In genomic region chr11:54802621-54803020, GRCm38 (mm10) we compare ENCODE assay signal across 24 mouse cellular contexts. TPM values are rescaled to one million over a fixed set of nuclear protein-coding genes. Genes with fewer than 3 reads are reported as not detected.
A peak's percentile ranks its signal among the peaks of the same experiment; 100 is the strongest.
DNase-seq lines count a peak whose midpoint lies in the region; ATAC-seq and TF ChIP-seq lines count a peak whose summit lies in the region.
"Had no signal": no experiment of that assay in that cellular context is flagged by ENCODE, and none has a peak within 500 bp of the region (broad histone marks: within the 10 kb centered on the region; RNA-seq: fewer than 3 reads in every experiment).

No protein-coding gene starts in this region.

- no peaks in the 10 kb centered on the region for H3K36me3 ChIP-seq in thymus, adult 2 months (ENCODE audit: control insufficient read depth, insufficient read depth, low read length)
- no peaks in the 10 kb centered on the region for H3K36me3 ChIP-seq in intestine, postnatal 0 days (ENCODE audit: control insufficient read depth, insufficient read depth)
- no peaks in the 10 kb centered on the region for H3K36me3 ChIP-seq in hindbrain, embryonic 11.5 days (ENCODE audit: control insufficient read depth, insufficient read depth, low read length)
- H3K36me3 ChIP-seq: embryonic facial prominence, embryonic 13.5 days; forebrain, embryonic 12.5 days; heart, embryonic 15.5 days; hindbrain, embryonic 10.5 days; hindbrain, embryonic 15.5 days had no signal

- 66% methylated on average over 6 of the region's 6 CpGs for WGBS in thymus, adult 2 months
- 18% methylated on average over 6 of the region's 6 CpGs for WGBS in intestine, postnatal 0 days
- WGBS in hindbrain, embryonic 11.5 days: 83% methylated on average over 6 of the region's 6 CpGs

- TF ChIP-seq CTCF in thymus, adult 2 months (IDR thresholded peaks at IDR 0.05; ENCODE audit: borderline replicate concordance, control insufficient read depth, extremely low read depth, insufficient read depth, low read length, poor library complexity): no peak
- TF ChIP-seq CTCF in bone marrow macrophage, adult 2 months (IDR thresholded peaks at IDR 0.05; ENCODE audit: low read depth, low read length): no peak
- no peak for TF ChIP-seq CTCF in intestine, postnatal 0 days (IDR thresholded peaks at IDR 0.05; ENCODE audit: low read depth)

- H3K4me1 ChIP-seq in thymus, adult 2 months (replicated peaks; ENCODE audit: control insufficient read depth, insufficient read depth, low read length): peaks cover 18% of the 10 kb centered on the region
- peaks cover 30% of the 10 kb centered on the region for H3K4me1 ChIP-seq in bone marrow macrophage, adult 2 months (ENCODE audit: control insufficient read depth, insufficient read depth, low read length)
- H3K4me1 ChIP-seq in intestine, postnatal 0 days (replicated peaks; ENCODE audit: control insufficient read depth, insufficient read depth, low read length): 0 out of 2 replicates have a peak, but pooled peaks cover 4% of the 10 kb centered on the region
- no peaks in the 10 kb centered on the region for H3K4me1 ChIP-seq in hindbrain, embryonic 11.5 days (replicated peaks; ENCODE audit: control insufficient read depth, insufficient read depth, low read length)
- H3K4me1 ChIP-seq: embryonic facial prominence, embryonic 13.5 days; forebrain, embryonic 12.5 days; heart, embryonic 15.5 days; hindbrain, embryonic 10.5 days; hindbrain, embryonic 15.5 days had no signal

- no peak for TF ChIP-seq POLR2A in thymus, adult 2 months (IDR thresholded peaks at IDR 0.05; ENCODE audit: control insufficient read depth, extremely low read depth, insufficient read depth, low read length, poor library complexity)
- TF ChIP-seq POLR2A in bone marrow macrophage, adult 2 months (IDR thresholded peaks at IDR 0.05; ENCODE audit: borderline replicate concordance, low read depth, low read length): no peak

- H3K27ac ChIP-seq in thymus, adult 2 months (ENCODE audit: control insufficient read depth, insufficient read depth, low read length): peak overlapping the region; percentile 60; the same call in 1 of the 2 replicates
- peak overlapping the region; percentile 87 for H3K27ac ChIP-seq in bone marrow macrophage, adult 2 months (ENCODE audit: insufficient read depth, low read depth, low read length)
- peak overlapping the region; percentile 66 for H3K27ac ChIP-seq in intestine, postnatal 0 days (ENCODE audit: low read depth, low read length)
- no peak overlapping the region for H3K27ac ChIP-seq in hindbrain, embryonic 11.5 days (ENCODE audit: low read depth, low read length)
- H3K27ac ChIP-seq: embryonic facial prominence, embryonic 13.5 days; forebrain, embryonic 12.5 days; heart, embryonic 15.5 days; hindbrain, embryonic 10.5 days; hindbrain, embryonic 15.5 days had no signal

- peak; percentile 76 for ATAC-seq in intestine, postnatal 0 days
- ATAC-seq in hindbrain, embryonic 11.5 days (ENCODE audit: low FRiP score): no peak
- ATAC-seq: forebrain, postnatal 0 days; Patski had no signal

- DNase-seq in thymus, adult 2 months: no peak
- no peak for DNase-seq in thymus, postnatal 14 days
- no peak for DNase-seq in spleen, adult 18-20 months
- DNase-seq in hindbrain, embryonic 11.5 days (ENCODE audit: low spot score): no peak
- DNase-seq in embryo, embryonic 9.5 days (ENCODE audit: extremely low spot score): no peak
- DNase-seq: adrenal gland, postnatal 25 days; B cell, adult 2 months; cerebellum, adult 11 months; cerebellum, adult 8-10 months; cerebellum, postnatal 14 days; forebrain, postnatal 0 days; gastrocnemius, adult 2 months; gastrocnemius, postnatal 25 days; heart, postnatal 14 days; kidney, adult 18-20 months had no signal

- H3K27me3 ChIP-seq in thymus, adult 2 months (ENCODE audit: control insufficient read depth, insufficient read depth, low read length): no peaks in the 10 kb centered on the region
- H3K27me3 ChIP-seq in intestine, postnatal 0 days (replicated peaks; ENCODE audit: control insufficient read depth, insufficient read depth, low read length): no peaks in the 10 kb centered on the region
- no peaks in the 10 kb centered on the region for H3K27me3 ChIP-seq in hindbrain, embryonic 11.5 days (ENCODE audit: control insufficient read depth, insufficient read depth, low read length)
- H3K27me3 ChIP-seq: embryonic facial prominence, embryonic 13.5 days; forebrain, embryonic 12.5 days; heart, embryonic 15.5 days; hindbrain, embryonic 15.5 days; Patski had no signal

- no peak overlapping the region for H3K9ac ChIP-seq in intestine, postnatal 0 days (ENCODE audit: low read depth, low read length)
- H3K9ac ChIP-seq in hindbrain, embryonic 11.5 days (ENCODE audit: low read depth, low read length): no peak overlapping the region
- H3K9ac ChIP-seq: embryonic facial prominence, embryonic 13.5 days; forebrain, embryonic 12.5 days; forebrain, postnatal 0 days; heart, embryonic 15.5 days; hindbrain, embryonic 15.5 days had no signal

- no peaks in the 10 kb centered on the region for H3K9me3 ChIP-seq in intestine, postnatal 0 days (ENCODE audit: control insufficient read depth)
- H3K9me3 ChIP-seq in hindbrain, embryonic 11.5 days (ENCODE audit: control insufficient read depth, low read length): no peaks in the 10 kb centered on the region
- H3K9me3 ChIP-seq: embryonic facial prominence, embryonic 13.5 days; forebrain, embryonic 12.5 days; heart, embryonic 15.5 days; hindbrain, embryonic 10.5 days; hindbrain, embryonic 15.5 days had no signal

- H3K4me3 ChIP-seq in thymus, adult 2 months (ENCODE audit: control insufficient read depth, insufficient read depth, low read length): no peak overlapping the region
- H3K4me3 ChIP-seq in bone marrow macrophage, adult 2 months (ENCODE audit: insufficient read depth, low read length): no peak overlapping the region
- H3K4me3 ChIP-seq in intestine, postnatal 0 days (ENCODE audit: low read depth, low read length): no peak overlapping the region
- H3K4me3 ChIP-seq in hindbrain, embryonic 11.5 days (ENCODE audit: low read depth, low read length): no peak overlapping the region
- H3K4me3 ChIP-seq: embryonic facial prominence, embryonic 13.5 days; forebrain, embryonic 12.5 days; gastrocnemius, adult 2 months; heart, embryonic 15.5 days; hindbrain, embryonic 10.5 days; hindbrain, embryonic 15.5 days had no signal

- 0 out of 2 replicates have a peak overlapping the region, but pooled peaks have one; percentile 7 for H3K4me2 ChIP-seq in intestine, postnatal 0 days (replicated peaks; ENCODE audit: low read depth)
- no peak overlapping the region for H3K4me2 ChIP-seq in hindbrain, embryonic 11.5 days (replicated peaks; ENCODE audit: low read depth, low read length)
- H3K4me2 ChIP-seq: embryonic facial prominence, embryonic 13.5 days; forebrain, embryonic 12.5 days; heart, embryonic 11.5 days; heart, embryonic 15.5 days; hindbrain, embryonic 15.5 days had no signal

RNA-seq across cellular contexts. Expression of gene Cdc42se2, which starts 15.1 kb away (rescaled TPM):
- 122 and 127 TPM in 2 replicates for polyA plus RNA-seq in thymus, adult 2 months (2012; rRNA removed)
- 126 and 128 TPM in 2 replicates for polyA plus RNA-seq in bone marrow macrophage, adult 2 months (2012; ENCODE audit: insufficient read depth, insufficient read length, missing spikeins)
- polyA plus RNA-seq in intestine, postnatal 0 days (2015; fragmentation: Nextera tagmentation; extraction: Ambion mirVana): 58.8 and 63.5 TPM in 2 replicates
- 245 and 257 TPM in 2 replicates for polyA plus RNA-seq in hindbrain, embryonic 11.5 days (2014; fragmentation: Nextera tagmentation; extraction: Ambion mirVana)

RNA-seq across cellular contexts. Expression of gene Lyrm7, which starts 58.1 kb away (rescaled TPM):
- 2.9 and 3.5 TPM in 2 replicates for polyA plus RNA-seq in thymus, adult 2 months (2012; rRNA removed)
- 0.67 and 1.7 TPM in 2 replicates for polyA plus RNA-seq in bone marrow macrophage, adult 2 months (2012; ENCODE audit: insufficient read depth, insufficient read length, missing spikeins)
- polyA plus RNA-seq in intestine, postnatal 0 days (2015; fragmentation: Nextera tagmentation; extraction: Ambion mirVana): 2.7 and 5.8 TPM in 2 replicates
- 9.7 and 11.2 TPM in 2 replicates for polyA plus RNA-seq in hindbrain, embryonic 11.5 days (2014; fragmentation: Nextera tagmentation; extraction: Ambion mirVana)
